Mouse (Mus musculus) ES-Bruce4 (cell line): ENCODE data around the gene S100a11.

Experiments used
- CTCF ChIP-seq: IDR thresholded peaks from one replicate; pipeline ENCODE4 v1.8.1; 2011; ENCODE audit warnings: low read depth, low read length
- EP300 ChIP-seq: IDR thresholded peaks from 2 replicates; pipeline ENCODE4 v1.6.1; 2011; ENCODE audit warnings: low read depth, low read length; ENCODE audit not compliant: insufficient read depth

DNA sequence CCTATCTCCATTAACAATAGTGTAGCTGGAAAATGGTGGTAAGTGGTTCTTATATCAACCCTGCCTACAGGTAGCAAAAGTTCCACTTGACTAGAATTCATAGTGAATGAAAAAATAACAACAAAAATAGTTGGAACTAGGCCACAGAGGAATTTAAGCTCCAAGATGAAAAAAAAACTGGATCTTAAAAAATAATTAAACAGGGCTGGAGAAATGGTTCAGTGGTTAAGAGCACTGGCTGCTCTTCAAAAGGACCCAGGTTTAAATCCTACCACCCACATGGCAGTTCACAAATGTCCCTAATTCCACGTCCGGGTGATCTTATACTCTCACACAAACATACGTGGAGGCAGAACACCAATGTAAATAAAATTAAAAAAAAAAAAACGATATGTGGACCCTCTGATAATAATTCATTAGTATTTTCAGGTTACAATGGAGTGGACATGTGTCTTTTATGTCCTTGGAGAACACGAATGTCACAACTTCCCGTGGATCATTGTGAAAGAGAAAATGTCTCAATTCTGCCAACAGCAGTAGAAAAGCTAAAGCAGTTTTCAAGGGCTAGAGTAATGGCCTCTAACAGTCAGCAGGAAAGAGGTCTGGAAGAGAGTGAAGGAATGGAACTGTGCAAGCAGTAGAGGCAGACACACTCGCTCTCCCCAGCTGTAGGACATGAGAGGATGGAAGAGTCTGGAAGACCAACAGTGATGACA, 7.7 kb upstream of the S100a11 start:
- TF ChIP-seq EP300: no peak
- no peak for TF ChIP-seq CTCF
